Mouse (Mus musculus) CH12.LX (cell line): ENCODE measurements around the gene Haghl.

ENCODE experiments used
- CTCF ChIP-seq, 2 experiments: IDR thresholded peaks in 1 of 2; conservative IDR thresholded peaks in 1 of 2; 2 replicates each; pipeline ENCODE4 v1.5.1; 2011 to 2012; ENCODE audit warnings: low read depth in 2 of 2, low read length in 2 of 2, improper control_type of control experiment in 1 of 2, inconsistent platforms in 1 of 2, mild to moderate bottlenecking in 1 of 2, moderate library complexity in 1 of 2
- E2F4 ChIP-seq: IDR thresholded peaks from 2 replicates; pipeline ENCODE4 v1.6.1; 2011; ENCODE audit warnings: low read depth, low read length, improper control_type of control experiment; ENCODE audit not compliant: insufficient replicate concordance
- EP300 ChIP-seq: IDR thresholded peaks from 2 replicates; pipeline ENCODE4 v1.6.1; 2011; ENCODE audit warnings: low read length, improper control_type of control experiment
- HCFC1 ChIP-seq: IDR thresholded peaks from 2 replicates; pipeline ENCODE4 v1.6.1; 2012; ENCODE audit warnings: low read depth, mild to moderate bottlenecking, inconsistent platforms, low read length, improper control_type of control experiment
- MAFK ChIP-seq: IDR thresholded peaks from 2 replicates; pipeline ENCODE4 v1.6.1; 2011; ENCODE audit warnings: low read length, improper control_type of control experiment; ENCODE audit not compliant: insufficient replicate concordance
- MXI1 ChIP-seq: IDR thresholded peaks from 2 replicates; pipeline ENCODE4 v1.6.1; 2011; ENCODE audit warnings: mild to moderate bottlenecking, low read depth, low read length, improper control_type of control experiment
- POLR2A ChIP-seq: IDR thresholded peaks from 2 replicates; pipeline ENCODE4 v1.6.1; 2011; ENCODE audit warnings: low read depth, mild to moderate bottlenecking, improper control_type of control experiment, low read length
- USF1 ChIP-seq: IDR thresholded peaks from 2 replicates; pipeline ENCODE4 v1.6.1; 2014; ENCODE audit warnings: low read depth, mild to moderate bottlenecking, inconsistent platforms, low read length, improper control_type of control experiment

DNA sequence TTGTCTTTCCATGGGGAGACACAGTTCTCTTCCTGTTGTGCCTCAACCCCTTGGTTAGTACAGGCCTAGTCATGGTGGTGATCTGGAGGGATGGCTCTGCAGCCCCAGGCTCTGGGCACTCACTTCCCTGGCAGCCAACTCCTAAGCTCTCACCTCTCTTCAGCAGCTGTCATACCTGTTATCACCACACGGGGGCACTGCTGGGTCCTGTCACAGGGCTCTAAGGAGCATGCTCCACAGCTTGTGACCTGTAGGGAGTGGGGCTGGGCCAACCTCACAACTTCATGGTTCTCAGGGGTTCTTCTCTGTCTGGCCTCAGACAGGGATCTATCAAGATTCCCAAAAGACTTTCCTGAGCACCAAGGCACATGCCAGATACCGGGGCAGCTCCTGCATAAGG is 53.4 kb downstream of the Haghl start:
- TF ChIP-seq CTCF (conservative IDR thresholded peaks at IDR 0.05 in 1 of 2, IDR thresholded peaks at IDR 0.05 in 1 of 2; ENCODE audit: low read depth in 2 of 2, low read length in 2 of 2): peak; percentile 83 to 85
- no peak for TF ChIP-seq POLR2A
- TF ChIP-seq EP300: no peak
- peak; percentile 31; the same call in 1 of the 2 replicates for TF ChIP-seq MXI1
- TF ChIP-seq USF1: no peak
- TF ChIP-seq HCFC1: no peak
- no peak for TF ChIP-seq E2F4
- TF ChIP-seq MAFK: no peak
